Mouse (Mus musculus) C3H10T1/2 (cell line): ENCODE data around the gene Slc46a2. TPM values are rescaled to one million over a fixed set of nuclear protein-coding genes. Genes with fewer than 3 reads are reported as not detected.

Source experiments
- polyA plus RNA-seq, 2 experiments: library from polyadenylated mRNA; unstranded; fragments of >200 nt; fragmentation: generic; extraction: Trizol; gene quantifications; one replicate each; pipeline ENCODE4 v1.2.1; 2012; ENCODE audit warnings: missing spikeins in 2 of 2

Slc46a2 gene
- polyA plus RNA-seq, result under 1 TPM in 1 of 2 experiments, not detected in 1; 0.01 TPM

DNA sequence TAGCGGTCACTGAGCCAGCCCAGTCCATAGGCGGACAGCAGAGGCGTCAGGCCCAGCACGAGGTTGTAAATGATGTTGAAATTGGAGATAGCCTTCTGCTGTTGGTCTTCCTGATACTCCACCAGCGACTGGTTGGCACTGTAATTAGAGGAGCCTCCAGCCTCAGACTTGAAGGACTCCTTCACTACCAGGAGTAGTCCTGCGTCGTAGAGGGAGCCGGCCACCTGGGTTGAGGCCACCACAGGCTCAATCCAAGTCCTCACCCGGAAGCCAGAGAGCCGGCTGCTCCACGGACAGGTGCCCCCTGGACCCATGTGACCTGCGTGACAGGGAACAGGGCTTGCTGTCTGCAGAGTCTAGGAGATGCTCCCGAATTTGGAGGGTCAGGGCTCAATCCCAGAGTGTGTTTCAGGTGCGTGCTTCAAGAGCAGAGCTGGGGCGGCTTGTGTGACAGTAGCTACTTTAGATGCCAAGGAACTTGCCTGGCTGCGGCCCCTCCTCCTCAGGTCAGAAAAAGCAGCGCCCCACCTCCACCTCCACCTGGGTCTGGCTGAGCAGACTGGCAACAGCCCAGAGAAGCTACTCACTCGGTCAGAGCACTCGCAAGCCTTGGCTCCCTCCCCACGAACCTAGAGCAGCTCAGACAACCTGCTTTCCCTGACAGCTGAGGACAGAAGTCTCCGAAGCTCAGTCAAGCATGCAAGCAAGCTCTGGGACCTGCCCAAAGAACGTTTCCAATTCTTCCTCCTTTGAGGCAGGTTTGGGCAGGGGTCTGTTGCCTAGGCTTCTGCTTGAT is at the start of gene Slc46a2:
Gene Slc46a2, minus strand, starts transcription at position 449 of the 796 bp plus-strand sequence.

DNA sequence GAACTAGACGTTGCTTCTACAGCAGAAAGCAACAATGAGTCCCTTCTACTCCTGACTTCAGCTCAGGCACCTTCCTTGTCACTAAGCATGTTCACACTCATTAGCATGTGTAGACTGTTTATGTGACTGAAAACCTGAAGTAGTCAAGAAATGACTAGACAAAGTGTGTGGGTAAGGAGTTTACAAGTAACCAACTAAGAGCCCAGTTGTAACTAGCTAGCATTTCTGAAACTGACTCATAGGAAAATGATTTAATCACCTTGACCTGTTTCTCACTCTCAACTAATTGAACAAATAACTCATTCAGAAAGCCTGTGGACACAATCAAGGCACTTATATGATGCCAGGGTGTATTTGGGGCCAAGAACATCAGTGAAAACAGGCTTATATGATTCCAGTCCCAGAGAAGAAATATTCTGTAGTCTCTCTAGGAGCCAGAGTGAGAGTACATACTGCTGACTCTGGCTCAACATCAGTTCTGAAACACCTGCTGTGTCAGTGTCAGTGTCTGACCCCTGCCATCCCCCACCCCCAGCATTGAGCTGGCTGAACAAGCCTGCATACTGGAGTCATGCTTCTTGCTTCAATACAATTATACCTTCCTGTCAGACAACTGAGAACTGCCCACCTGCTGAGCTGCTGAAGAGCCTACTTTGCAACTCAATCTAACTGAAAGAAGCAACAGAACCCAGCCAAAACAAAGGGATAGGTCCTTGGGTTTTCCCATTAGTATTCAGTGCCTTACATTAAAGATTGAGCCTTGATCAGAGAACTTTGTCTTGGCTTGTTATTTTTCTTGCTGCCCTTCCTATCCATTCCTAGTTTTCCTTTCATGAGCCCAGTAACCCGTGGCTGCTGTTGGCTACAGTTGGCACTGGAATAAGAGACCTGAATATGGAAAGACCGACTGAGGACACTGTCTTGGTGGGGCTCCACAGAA is 48.8 kb upstream of the Slc46a2 start, which contains the start of gene Mup6:
Gene Mup6, plus strand, starts transcription at position 890 of the 940 bp plus-strand sequence.

DNA sequence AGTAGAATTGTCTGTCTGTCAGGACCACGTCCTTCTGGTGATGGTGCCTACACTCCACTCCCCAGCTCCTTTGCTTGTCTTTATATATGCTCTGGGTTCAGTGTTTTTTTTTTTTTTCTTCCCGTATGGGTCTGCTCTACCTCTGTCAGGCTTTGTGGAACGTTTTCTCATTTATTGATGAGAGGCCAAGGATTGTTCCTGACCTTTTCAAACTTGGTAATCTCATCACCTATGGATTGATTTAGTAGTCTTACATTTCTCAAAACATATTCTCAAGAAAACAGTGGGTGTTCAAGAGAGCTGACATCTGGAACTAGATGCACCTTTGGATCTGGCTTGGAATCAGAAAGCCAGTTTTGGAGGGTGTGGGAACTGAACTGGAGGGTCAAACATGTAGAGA is 45.8 kb upstream of the Slc46a2 start, which contains the start of gene Mup4:
Gene Mup4, minus strand, starts transcription at position 101 of the 400 bp plus-strand sequence.

Other genes starting within 250 kb of the Slc46a2 start
- 1 to 10 TPM; 4.5 to 8.2 TPM for gene Inip, start 113.5 kb downstream of the Slc46a2 start, polyA plus RNA-seq
- 1 to 10 TPM in 1 of 2 experiments, under 1 TPM in 1; 0.80 to 2.3 TPM for gene Snx30, start 109.2 kb downstream of the Slc46a2 start, polyA plus RNA-seq
- not detected for gene Mup4, start 45.7 kb upstream of the Slc46a2 start, polyA plus RNA-seq
- not detected for gene Mup6, start 49.2 kb upstream of the Slc46a2 start, polyA plus RNA-seq
- not detected for gene Mup7, start 155.4 kb upstream of the Slc46a2 start, polyA plus RNA-seq
- gene Mup2, start 239.2 kb upstream of the Slc46a2 start, polyA plus RNA-seq, result not detected